22 mouse cellular contexts compared by ENCODE assay signal in genomic region chr7:113261690-113262089, GRCm38 (mm10). TPM values are rescaled to one million over a fixed set of nuclear protein-coding genes. Genes with fewer than 3 reads are reported as not detected.
A peak's percentile ranks its signal among the peaks of the same experiment; 100 is the strongest.
DNase-seq lines count a peak whose midpoint lies in the region; ATAC-seq and TF ChIP-seq lines count a peak whose summit lies in the region.
"Had no signal": no experiment of that assay in that cellular context is flagged by ENCODE, and none has a peak within 500 bp of the region (broad histone marks: within the 10 kb centered on the region; RNA-seq: fewer than 3 reads in every experiment).

No protein-coding gene starts in this region.

- no peak for TF ChIP-seq CTCF in forebrain, postnatal 0 days (IDR thresholded peaks at IDR 0.05; ENCODE audit: low read depth)
- TF ChIP-seq CTCF in liver, postnatal 0 days (IDR thresholded peaks at IDR 0.05; ENCODE audit: low read depth): no peak
- no peak for TF ChIP-seq CTCF in small intestine, adult 2 months (IDR thresholded peaks at IDR 0.05; ENCODE audit: extremely low read depth, insufficient read length, insufficient replicate concordance, low read depth, low read length)

- H3K36me3 ChIP-seq in forebrain, embryonic 10.5 days (replicated peaks): no peaks in the 10 kb centered on the region
- H3K36me3 ChIP-seq in forebrain, postnatal 0 days (ENCODE audit: insufficient read depth): no peaks in the 10 kb centered on the region
- H3K36me3 ChIP-seq in liver, postnatal 0 days (replicated peaks; ENCODE audit: insufficient read depth, low read length): no peaks in the 10 kb centered on the region
- H3K36me3 ChIP-seq in liver, embryonic 11.5 days (ENCODE audit: control insufficient read depth, insufficient read depth, low read length): no peaks in the 10 kb centered on the region
- no peaks in the 10 kb centered on the region for H3K36me3 ChIP-seq in small intestine, adult 2 months (ENCODE audit: control insufficient read depth, insufficient read depth, low read length)
- H3K36me3 ChIP-seq: hindbrain, embryonic 13.5 days; liver, embryonic 12.5 days; midbrain, embryonic 12.5 days; neural tube, embryonic 15.5 days had no signal

- peaks cover 32% of the 10 kb centered on the region for H3K4me1 ChIP-seq in forebrain, embryonic 10.5 days
- H3K4me1 ChIP-seq in forebrain, postnatal 0 days (ENCODE audit: insufficient read depth): no peaks in the 10 kb centered on the region
- peaks cover 13% of the 10 kb centered on the region for H3K4me1 ChIP-seq in liver, postnatal 0 days (ENCODE audit: insufficient read depth)
- H3K4me1 ChIP-seq in liver, embryonic 11.5 days (replicated peaks; ENCODE audit: control insufficient read depth, insufficient read depth, low read length): no peaks in the 10 kb centered on the region
- peaks cover 23% of the 10 kb centered on the region for H3K4me1 ChIP-seq in small intestine, adult 2 months (ENCODE audit: control insufficient read depth, insufficient read depth, insufficient read length, low read length)
- H3K4me1 ChIP-seq: neural tube, embryonic 15.5 days had no signal

- H3K4me3 ChIP-seq in forebrain, embryonic 10.5 days: no peak overlapping the region
- no peak overlapping the region for H3K4me3 ChIP-seq in forebrain, postnatal 0 days (ENCODE audit: low read depth, low read length)
- H3K4me3 ChIP-seq in liver, postnatal 0 days (ENCODE audit: low read depth, low read length): no peak overlapping the region
- no peak overlapping the region for H3K4me3 ChIP-seq in liver, embryonic 11.5 days (ENCODE audit: low read depth, low read length)
- peak overlapping the region; percentile 28; the same call in 1 of the 2 replicates for H3K4me3 ChIP-seq in small intestine, adult 2 months (ENCODE audit: low read depth, low read length)
- H3K4me3 ChIP-seq: hindbrain, embryonic 13.5 days; layer of hippocampus, adult 2 months; liver, embryonic 12.5 days; midbrain, embryonic 12.5 days; neural tube, embryonic 15.5 days had no signal

- no peak overlapping the region for H3K9ac ChIP-seq in forebrain, postnatal 0 days
- H3K9ac ChIP-seq in liver, postnatal 0 days (replicated peaks): no peak overlapping the region
- H3K9ac ChIP-seq in liver, embryonic 11.5 days (ENCODE audit: low read depth, low read length): no peak overlapping the region
- H3K9ac ChIP-seq: hindbrain, embryonic 13.5 days; liver, embryonic 12.5 days; midbrain, embryonic 12.5 days; neural tube, embryonic 15.5 days had no signal

- no peak for TF ChIP-seq POLR2A in small intestine, adult 2 months (IDR thresholded peaks at IDR 0.05; ENCODE audit: low read depth, low read length)

- TF ChIP-seq EP300 in liver, postnatal 0 days (IDR thresholded peaks at IDR 0.05; ENCODE audit: low read depth): no peak

- peaks cover 5% of the 10 kb centered on the region; the same call in 1 of the 2 replicates for H3K27me3 ChIP-seq in forebrain, embryonic 10.5 days (ENCODE audit: poor library complexity, severe bottlenecking)
- H3K27me3 ChIP-seq in forebrain, postnatal 0 days (ENCODE audit: insufficient read depth, low read length): no peaks in the 10 kb centered on the region
- H3K27me3 ChIP-seq in liver, postnatal 0 days (ENCODE audit: insufficient read depth, low read length): no peaks in the 10 kb centered on the region
- H3K27me3 ChIP-seq in liver, embryonic 11.5 days (replicated peaks; ENCODE audit: control insufficient read depth, insufficient read depth, low read length): no peaks in the 10 kb centered on the region
- no peaks in the 10 kb centered on the region for H3K27me3 ChIP-seq in small intestine, adult 2 months (ENCODE audit: control insufficient read depth, insufficient read depth, low read length)
- H3K27me3 ChIP-seq: hindbrain, embryonic 13.5 days; liver, embryonic 12.5 days; neural tube, embryonic 15.5 days had no signal

- H3K27ac ChIP-seq in forebrain, embryonic 10.5 days: peak overlapping the region; percentile 53; the same call in 1 of the 2 replicates
- H3K27ac ChIP-seq in forebrain, postnatal 0 days (ENCODE audit: low read depth, low read length): no peak overlapping the region
- H3K27ac ChIP-seq in liver, postnatal 0 days (ENCODE audit: low read depth): peak overlapping the region; percentile 50; the same call in 1 of the 2 replicates
- no peak overlapping the region for H3K27ac ChIP-seq in liver, embryonic 11.5 days (ENCODE audit: low read depth, low read length)
- peak overlapping the region; percentile 64 for H3K27ac ChIP-seq in small intestine, adult 2 months (ENCODE audit: insufficient read depth, low read depth, low read length)
- H3K27ac ChIP-seq: hindbrain, embryonic 13.5 days; liver, embryonic 12.5 days; midbrain, embryonic 12.5 days; neural tube, embryonic 15.5 days had no signal

- H3K9me3 ChIP-seq in forebrain, embryonic 10.5 days: no peaks in the 10 kb centered on the region
- H3K9me3 ChIP-seq in forebrain, postnatal 0 days (ENCODE audit: low read length): no peaks in the 10 kb centered on the region
- H3K9me3 ChIP-seq in liver, postnatal 0 days (ENCODE audit: low read length): no peaks in the 10 kb centered on the region
- H3K9me3 ChIP-seq in liver, embryonic 11.5 days (ENCODE audit: control insufficient read depth, low read length): no peaks in the 10 kb centered on the region
- H3K9me3 ChIP-seq: hindbrain, embryonic 13.5 days; liver, embryonic 12.5 days; midbrain, embryonic 12.5 days; neural tube, embryonic 15.5 days had no signal

- H3K4me2 ChIP-seq in forebrain, postnatal 0 days (ENCODE audit: low read depth): no peak overlapping the region
- no peak overlapping the region for H3K4me2 ChIP-seq in liver, postnatal 0 days (ENCODE audit: low read depth, low read length)
- H3K4me2 ChIP-seq in liver, embryonic 11.5 days: no peak overlapping the region
- H3K4me2 ChIP-seq: hindbrain, embryonic 13.5 days; liver, embryonic 12.5 days; midbrain, embryonic 12.5 days; neural tube, embryonic 15.5 days had no signal

- ATAC-seq in forebrain, postnatal 0 days: no peak
- ATAC-seq in liver, postnatal 0 days: no peak
- no peak for ATAC-seq in liver, embryonic 11.5 days (replicated peaks; ENCODE audit: low FRiP score)
- peak; percentile 10 for ATAC-seq in activated CD4-positive, CD25-positive, alpha-beta regulatory T cell, adult 4 months
- no peak for ATAC-seq in granulocyte monocyte progenitor cell, adult 5-6 weeks (replicated peaks; ENCODE audit: poor library complexity, severe bottlenecking)
- ATAC-seq: forebrain, embryonic 14.5 days; liver, embryonic 12.5 days had no signal

- DNase-seq in forebrain, embryonic 10.5 days (ENCODE audit: extremely low spot score, low spot score): no peak
- no peak for DNase-seq in forebrain, postnatal 0 days
- no peak for DNase-seq in liver, postnatal 0 days
- no peak for DNase-seq in liver, embryonic 11.5 days (ENCODE audit: low spot score)
- no peak for DNase-seq in c-Kit-positive CD71-positive TER-119-positive erythroid progenitor cells, embryonic 14.5 days (ENCODE audit: low spot score)
- DNase-seq: adrenal gland, postnatal 10 days; cerebellum, adult 9-10 months; heart, adult 18-20 months; heart, postnatal 36 days; layer of hippocampus, postnatal 36 days; lung, adult 2 months; lung, postnatal 14 days; thymus, postnatal 25 days had no signal

- WGBS in forebrain, embryonic 10.5 days: 93% methylated on average over 3 of the region's 3 CpGs
- WGBS in forebrain, postnatal 0 days: 93% methylated on average over 3 of the region's 3 CpGs
- 69% methylated on average over 3 of the region's 3 CpGs for WGBS in liver, postnatal 0 days (ENCODE audit: insufficient replicate concordance)
- 65% methylated on average over 3 of the region's 3 CpGs for WGBS in liver, embryonic 11.5 days
- WGBS in small intestine, adult 2 months: 26% methylated on average over 3 of the region's 3 CpGs

RNA-seq across cellular contexts. Expression of gene Arntl, which starts 54.4 kb away (rescaled TPM):
- 7.7 and 8.6 TPM in 2 replicates for polyA plus RNA-seq in forebrain, embryonic 10.5 days (2016; fragmentation: Nextera tagmentation; extraction: Ambion mirVana)
- total RNA-seq in forebrain, postnatal 0 days (2014; rRNA removed): 31.2 and 32.4 TPM in 2 replicates
- polyA plus RNA-seq in forebrain, postnatal 0 days (2015; fragmentation: Nextera tagmentation; extraction: Ambion mirVana): 18.3 and 20.7 TPM in 2 replicates
- polyA plus RNA-seq in liver, postnatal 0 days (2015; fragmentation: Nextera tagmentation; extraction: Ambion mirVana): 7.0 and 8.9 TPM in 2 replicates
- 8.4 and 9.5 TPM in 2 replicates for polyA plus RNA-seq in liver, embryonic 11.5 days (2014; fragmentation: Nextera tagmentation; extraction: Ambion mirVana)
- 10 to 100 TPM; 21.4 to 27.8 TPM for polyA plus RNA-seq in activated CD4-positive, CD25-positive, alpha-beta regulatory T cell, adult 4 months (2017; shearing (Covaris generic))
- polyA plus RNA-seq in small intestine, adult 2 months (2012; rRNA removed): 4.2 and 11.0 TPM in 2 replicates
- total RNA-seq in granulocyte monocyte progenitor cell, adult 5-6 weeks (2014; fragmentation: Nextera tagmentation): 6.0 and 6.9 TPM in 2 replicates
- total RNA-seq in granulocyte monocyte progenitor cell, adult 5-6 weeks (2017): 11.8 TPM in 2 replicates

Comparison
In these comparisons a context has a peak if more than half of its experiments do, and no peak if none do; other contexts are left out.
1. H3K27ac ChIP-seq: peak in forebrain, embryonic 10.5 days (single experiment), liver, postnatal 0 days (single experiment) and small intestine, adult 2 months (single experiment); none in forebrain, postnatal 0 days (single experiment) and liver, embryonic 11.5 days (single experiment).